Mouse (Mus musculus): ENCODE results near the gene Angel1.

DNA sequence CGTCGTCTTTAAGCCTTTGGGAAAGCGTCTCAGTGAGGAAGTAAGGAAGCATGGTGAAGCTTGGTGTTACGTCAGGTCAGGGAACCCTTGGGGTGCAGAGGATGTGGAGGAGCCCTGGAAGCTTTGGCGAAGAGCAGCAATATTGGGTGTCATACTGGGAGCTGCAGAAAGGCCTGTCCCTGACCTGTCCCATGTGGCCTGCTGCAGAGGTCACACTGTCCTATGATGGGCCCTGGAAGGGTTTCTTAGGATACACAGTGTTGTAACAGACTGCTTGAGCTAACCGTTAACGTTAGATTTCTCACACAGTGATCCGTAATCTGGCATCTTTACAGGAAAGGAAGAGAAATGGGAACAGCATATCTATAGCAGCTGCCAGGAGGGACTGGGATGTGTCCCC lies 44.1 kb downstream of the Angel1 start:
- no peak for TF ChIP-seq CTCF (IDR thresholded peaks at IDR 0.05)
- no peak for TF ChIP-seq EP300 (IDR thresholded peaks at IDR 0.05; ENCODE audit: insufficient read depth, low read depth, low read length)
- no peak for TF ChIP-seq POLR2A (IDR thresholded peaks at IDR 0.05; ENCODE audit: insufficient read depth, low read depth, low read length)

All from heart, adult 2 months (tissue).